ENCODE assay signal across 8 mouse cellular contexts in the genomic region with DNA sequence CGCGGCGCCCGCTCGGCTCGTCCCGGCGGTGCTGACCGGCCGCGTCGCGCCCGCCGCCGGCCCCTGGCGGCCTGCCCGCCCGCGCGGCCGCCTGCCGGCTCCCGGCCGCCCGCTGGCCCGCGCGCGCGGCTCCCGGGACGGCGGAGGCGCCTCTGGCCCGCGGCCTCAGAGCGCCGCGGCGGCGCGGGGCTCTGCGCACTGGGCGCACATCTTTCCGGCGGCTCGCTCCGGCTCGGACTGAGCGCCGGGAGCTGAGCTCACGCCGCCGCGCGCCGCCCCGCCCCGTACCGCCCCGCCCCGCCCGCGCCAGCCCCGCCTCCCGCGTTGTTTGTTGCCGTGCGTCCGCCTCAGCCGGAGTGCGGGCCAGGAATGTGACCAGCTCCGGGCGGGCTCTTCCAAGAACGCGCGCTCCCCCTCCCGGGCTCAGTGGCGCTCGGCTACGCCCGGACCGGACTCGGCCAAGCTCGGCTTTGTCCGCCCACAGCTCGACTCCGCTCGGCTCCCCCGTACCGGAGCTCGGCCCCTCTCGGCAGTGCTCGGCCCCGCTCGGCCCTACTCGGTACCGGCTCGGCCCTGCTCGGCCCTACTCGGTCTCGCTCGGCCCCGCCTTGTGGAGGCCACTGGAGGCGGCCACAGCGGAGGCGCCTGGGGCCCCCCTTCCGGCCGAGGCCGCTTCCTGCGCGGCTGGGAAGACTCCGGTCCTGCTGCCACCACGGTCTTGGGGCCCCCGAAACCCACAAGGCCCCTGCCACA. TPM values are rescaled to one million over a fixed set of nuclear protein-coding genes. Genes with fewer than 3 reads are reported as not detected.
DNase-seq lines count a peak whose midpoint lies in the region; ATAC-seq and TF ChIP-seq lines count a peak whose summit lies in the region.

No protein-coding gene starts in this region.

- no peaks in the 10 kb centered on the region for H3K9me3 ChIP-seq in heart, embryonic 15.5 days (replicated peaks)
- no peaks in the 10 kb centered on the region for H3K9me3 ChIP-seq in liver, embryonic 14.5 days (ENCODE audit: control insufficient read depth, low read length)
- no peaks in the 10 kb centered on the region for H3K9me3 ChIP-seq in neural tube, embryonic 11.5 days (ENCODE audit: control insufficient read depth, low read length)
- H3K9me3 ChIP-seq in stomach, postnatal 0 days (ENCODE audit: control insufficient read depth, low read length), result no peaks in the 10 kb centered on the region

- peak overlapping the region; percentile 64 for H3K4me3 ChIP-seq in brown adipose tissue, adult 24 weeks (ENCODE audit: insufficient read depth, low read depth, low read length)
- peak overlapping the region; percentile 91 for H3K4me3 ChIP-seq in heart, embryonic 15.5 days
- peak overlapping the region; percentile 23 to 70 for H3K4me3 ChIP-seq in liver, embryonic 14.5 days (ENCODE audit: insufficient read depth in 1 of 2, low read depth in 2 of 2, low read length in 2 of 2)
- peak overlapping the region; percentile 96 for H3K4me3 ChIP-seq in neural tube, embryonic 11.5 days (ENCODE audit: low read depth, low read length)
- H3K4me3 ChIP-seq in stomach, postnatal 0 days (ENCODE audit: low read depth, low read length), result peak overlapping the region; percentile 27

- peak; percentile 99 for DNase-seq in CD4-positive, CD25-positive, alpha-beta regulatory T cell, adult 2 months (ENCODE audit: low read depth, low spot score)
- peak; percentile 93 for DNase-seq in fibroblast of lung, adult 2 months (ENCODE audit: low read depth)
- peak; percentile 98 to 99 for DNase-seq in kidney, postnatal 25 days
- DNase-seq in liver, embryonic 14.5 days (ENCODE audit: low read depth in 3 of 3, low spot score in 3 of 3), result peak; percentile 82 to 87 (median 83)
- DNase-seq in neural tube, embryonic 11.5 days (ENCODE audit: low spot score), result peak; percentile 100
- DNase-seq in stomach, postnatal 0 days (ENCODE audit: low spot score), result peak; percentile 100

- WGBS in heart, embryonic 15.5 days, result 1% methylated on average over 98 of the region's 116 CpGs
- WGBS in liver, embryonic 14.5 days (ENCODE audit: insufficient replicate concordance), result under 1% methylated on average over 87 of the region's 116 CpGs
- WGBS in neural tube, embryonic 11.5 days, result 0% methylated on average over 49 of the region's 116 CpGs
- 1% methylated on average over 65 of the region's 116 CpGs for whole genome bisulfite sequencing in stomach, postnatal 0 days

- H3K4me1 ChIP-seq in brown adipose tissue, adult 24 weeks (ENCODE audit: control insufficient read depth, insufficient read depth, insufficient read length, low read length), result peaks cover 17% of the 10 kb centered on the region
- H3K4me1 ChIP-seq in heart, embryonic 15.5 days (replicated peaks), result peaks cover 36% of the 10 kb centered on the region
- H3K4me1 ChIP-seq in liver, embryonic 14.5 days (replicated peaks; ENCODE audit: control insufficient read depth in 2 of 2, insufficient read depth in 2 of 2, low read length in 1 of 2), result peaks cover 5 to 27% of the 10 kb centered on the region in 2 experiments
- H3K4me1 ChIP-seq in neural tube, embryonic 11.5 days (ENCODE audit: control insufficient read depth, insufficient read depth, low read length), result peaks cover 34% of the 10 kb centered on the region
- peaks cover 17% of the 10 kb centered on the region for H3K4me1 ChIP-seq in stomach, postnatal 0 days (replicated peaks; ENCODE audit: control insufficient read depth, insufficient read depth)

- peak overlapping the region; percentile 98 for H3K9ac ChIP-seq in heart, embryonic 15.5 days
- H3K9ac ChIP-seq in liver, embryonic 14.5 days (replicated peaks), result peak overlapping the region; percentile 73
- H3K9ac ChIP-seq in neural tube, embryonic 11.5 days (ENCODE audit: low read length), result peak overlapping the region; percentile 97
- peak overlapping the region; percentile 96 for H3K9ac ChIP-seq in stomach, postnatal 0 days (ENCODE audit: low read length)

- H3K4me2 ChIP-seq in heart, embryonic 15.5 days, result peak overlapping the region; percentile 89
- peak overlapping the region; percentile 79 for H3K4me2 ChIP-seq in liver, embryonic 14.5 days (ENCODE audit: low read depth)
- H3K4me2 ChIP-seq in neural tube, embryonic 11.5 days (ENCODE audit: low read depth), result peak overlapping the region; percentile 100
- H3K4me2 ChIP-seq in stomach, postnatal 0 days (replicated peaks; ENCODE audit: low read depth), result peak overlapping the region; percentile 95

- no peaks in the 10 kb centered on the region for H3K27me3 ChIP-seq in heart, embryonic 15.5 days
- peaks cover 27% of the 10 kb centered on the region for H3K27me3 ChIP-seq in liver, embryonic 14.5 days (ENCODE audit: control insufficient read depth, insufficient read depth, low read length)
- no peaks in the 10 kb centered on the region for H3K27me3 ChIP-seq in neural tube, embryonic 11.5 days (ENCODE audit: control insufficient read depth, insufficient read depth, low read length)
- no peaks in the 10 kb centered on the region for H3K27me3 ChIP-seq in stomach, postnatal 0 days (ENCODE audit: control insufficient read depth, insufficient read depth, low read length)

- TF ChIP-seq EP300 in liver, embryonic 14.5 days (IDR thresholded peaks at IDR 0.05; ENCODE audit: low read depth), result no peak
- TF ChIP-seq EP300 in stomach, postnatal 0 days (optimal IDR thresholded peaks at IDR 0.05), result no peak

- peak; percentile 97 for ATAC-seq in heart, embryonic 15.5 days (replicated peaks; ENCODE audit: insufficient number of reproducible peaks, insufficient read depth, low FRiP score, low read depth)
- peak; percentile 95 for ATAC-seq in liver, embryonic 14.5 days (ENCODE audit: insufficient read depth)
- ATAC-seq in neural tube, embryonic 11.5 days (ENCODE audit: insufficient read depth, low FRiP score, low TSS enrichment), result peak; percentile 100
- peak; percentile 99 for ATAC-seq in stomach, postnatal 0 days (ENCODE audit: low FRiP score, low TSS enrichment)

- TF ChIP-seq CTCF in liver, embryonic 14.5 days (IDR thresholded peaks at IDR 0.05; ENCODE audit: low read depth), result no peak
- peak; percentile 56 for TF ChIP-seq CTCF in stomach, postnatal 0 days (IDR thresholded peaks at IDR 0.05; ENCODE audit: low read depth)

- peak overlapping the region; percentile 95 for H3K27ac ChIP-seq in brown adipose tissue, adult 24 weeks (replicated peaks; ENCODE audit: low read depth, low read length)
- peak overlapping the region; percentile 95 for H3K27ac ChIP-seq in heart, embryonic 15.5 days
- peak overlapping the region; percentile 65 for H3K27ac ChIP-seq in liver, embryonic 14.5 days
- H3K27ac ChIP-seq in neural tube, embryonic 11.5 days (ENCODE audit: low read depth, low read length), result peak overlapping the region; percentile 88
- H3K27ac ChIP-seq in stomach, postnatal 0 days (replicated peaks), result peak overlapping the region; percentile 97

- no peaks in the 10 kb centered on the region for H3K36me3 ChIP-seq in heart, embryonic 15.5 days
- H3K36me3 ChIP-seq in liver, embryonic 14.5 days (replicated peaks; ENCODE audit: control insufficient read depth, insufficient read depth, low read depth), result no peaks in the 10 kb centered on the region
- H3K36me3 ChIP-seq in neural tube, embryonic 11.5 days (ENCODE audit: control insufficient read depth, insufficient read depth, low read length), result no peaks in the 10 kb centered on the region; the same call in 1 of the 2 replicates
- H3K36me3 ChIP-seq in stomach, postnatal 0 days (ENCODE audit: control insufficient read depth, insufficient read depth, low read length), result no peaks in the 10 kb centered on the region

RNA-seq across cellular contexts. Expression of a gene that starts 0.6 kb away (rescaled TPM):
- polyA plus RNA-seq in brown adipose tissue, adult 24 weeks (2012; ENCODE audit: insufficient read depth, insufficient read length, missing spikeins), result 18.9 and 20.2 TPM in 2 replicates
- polyA plus RNA-seq in heart, embryonic 15.5 days (2015; fragmentation: Nextera tagmentation; extraction: Ambion mirVana), result 11.0 and 13.6 TPM in 2 replicates
- 4.3 and 4.5 TPM in 2 replicates for polyA plus RNA-seq in liver, embryonic 14.5 days (2012; rRNA removed)
- polyA plus RNA-seq in liver, embryonic 14.5 days (2014; fragmentation: Nextera tagmentation; extraction: Ambion mirVana), result 2.4 and 2.8 TPM in 2 replicates
- 15.1 and 16.6 TPM in 2 replicates for polyA plus RNA-seq in neural tube, embryonic 11.5 days (2014; fragmentation: Nextera tagmentation; extraction: Ambion mirVana)
- polyA plus RNA-seq in stomach, postnatal 0 days (2015; fragmentation: Nextera tagmentation; extraction: Ambion mirVana), result 9.7 and 10.8 TPM in 2 replicates

RNA-seq across cellular contexts. Expression of a gene that starts 26.6 kb away (rescaled TPM):
- polyA plus RNA-seq in brown adipose tissue, adult 24 weeks (2012; ENCODE audit: insufficient read depth, insufficient read length, missing spikeins), result 18.7 and 21.7 TPM in 2 replicates
- 64.7 and 67.7 TPM in 2 replicates for polyA plus RNA-seq in heart, embryonic 15.5 days (2015; fragmentation: Nextera tagmentation; extraction: Ambion mirVana)
- 12.2 and 12.8 TPM in 2 replicates for polyA plus RNA-seq in liver, embryonic 14.5 days (2012; rRNA removed)
- 14.8 and 20.5 TPM in 2 replicates for polyA plus RNA-seq in liver, embryonic 14.5 days (2014; fragmentation: Nextera tagmentation; extraction: Ambion mirVana)
- polyA plus RNA-seq in neural tube, embryonic 11.5 days (2014; fragmentation: Nextera tagmentation; extraction: Ambion mirVana), result 96.6 and 98.1 TPM in 2 replicates
- polyA plus RNA-seq in stomach, postnatal 0 days (2015; fragmentation: Nextera tagmentation; extraction: Ambion mirVana), result 43.5 and 46.3 TPM in 2 replicates

Comparison
In these comparisons a context has a peak if more than half of its experiments do, and no peak if none do; other contexts are left out.
1. Peak in every context shown above with its lines: DNase-seq, ATAC-seq, H3K4me3 ChIP-seq and H3K27ac ChIP-seq.
2. H3K4me3 ChIP-seq: peak in every context shown above with its lines; median percentile 96 in neural tube, embryonic 11.5 days; 91 in heart, embryonic 15.5 days; 64 in brown adipose tissue, adult 24 weeks; 46 in liver, embryonic 14.5 days; 27 in stomach, postnatal 0 days.